Mouse (Mus musculus): ENCODE measurements around the gene Tal1. TPM values are rescaled to one million over a fixed set of nuclear protein-coding genes. Genes with fewer than 3 reads are reported as not detected.

Tal1 gene
- total and polyA plus RNA-seq, 2 experiments, result 0.37 to 0.44 TPM

DNA sequence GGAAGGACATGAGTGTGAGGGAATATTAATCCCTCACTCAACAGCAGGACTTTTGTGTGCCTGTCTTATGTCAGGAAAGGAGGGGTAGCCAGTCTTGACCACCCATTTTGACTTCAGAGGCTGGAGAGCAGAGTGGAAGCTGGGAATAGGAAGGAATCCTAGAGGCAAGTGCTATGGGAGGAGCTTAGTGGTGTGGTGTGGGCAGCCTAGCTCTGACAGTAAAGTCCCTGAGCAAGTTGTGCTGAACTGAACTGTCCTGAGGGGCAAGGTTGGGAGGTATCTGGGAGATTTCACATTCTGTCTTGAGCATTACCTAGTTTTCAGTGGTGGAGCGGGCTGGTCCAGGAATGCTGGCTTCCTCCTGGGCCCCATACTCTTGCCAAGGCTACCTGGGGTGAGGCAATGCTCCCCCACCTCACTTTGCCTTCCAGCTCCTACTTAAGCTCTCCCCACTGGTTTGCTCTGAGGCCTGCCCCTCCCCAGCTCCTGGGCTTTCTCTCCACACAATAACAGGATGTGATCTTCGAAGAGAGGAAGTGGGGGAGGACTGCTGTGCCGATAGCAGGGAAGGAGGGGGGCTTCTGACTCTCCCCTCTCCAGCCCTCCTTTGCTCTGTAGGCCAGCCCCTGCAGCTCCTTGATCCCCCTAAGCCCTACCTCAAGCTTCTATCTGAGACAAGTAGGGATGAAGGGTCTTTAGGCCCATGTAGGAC lies 19.1 kb downstream of the Tal1 start:
- TF ChIP-seq POLR2A (IDR thresholded peaks at IDR 0.05; ENCODE audit: extremely low read depth, insufficient read depth, low read length) (no peak), CTCF (IDR thresholded peaks at IDR 0.05; ENCODE audit: low read depth, low read length) (no peak)
- H3K27me3 ChIP-seq (ENCODE audit: control insufficient read depth, insufficient read depth, low read length), result no peaks in the 10 kb centered on the region
- H3K4me3 ChIP-seq (ENCODE audit: insufficient read depth, low read depth, low read length), result no peak overlapping the region
- H3K36me3 ChIP-seq (ENCODE audit: control insufficient read depth, insufficient read depth, low read length), result no peaks in the 10 kb centered on the region
- peaks cover 3% of the 10 kb centered on the region; the same call in 1 of the 2 replicates for H3K4me1 ChIP-seq (ENCODE audit: control insufficient read depth, insufficient read depth, low read length)
- no peak overlapping the region for H3K9ac ChIP-seq (ENCODE audit: low read depth, low read length)
- peak overlapping the region; percentile 65 for H3K27ac ChIP-seq (replicated peaks; ENCODE audit: insufficient read depth, low read depth, low read length)
- 55% methylated on average over 3 of the region's 3 CpGs for WGBS
- H3K79me2 ChIP-seq (ENCODE audit: control insufficient read depth, insufficient read depth, low read length), result no peaks in the 10 kb centered on the region
- DNase-seq (ENCODE audit: extremely low read depth, low read depth, low spot score), result no peak

DNA sequence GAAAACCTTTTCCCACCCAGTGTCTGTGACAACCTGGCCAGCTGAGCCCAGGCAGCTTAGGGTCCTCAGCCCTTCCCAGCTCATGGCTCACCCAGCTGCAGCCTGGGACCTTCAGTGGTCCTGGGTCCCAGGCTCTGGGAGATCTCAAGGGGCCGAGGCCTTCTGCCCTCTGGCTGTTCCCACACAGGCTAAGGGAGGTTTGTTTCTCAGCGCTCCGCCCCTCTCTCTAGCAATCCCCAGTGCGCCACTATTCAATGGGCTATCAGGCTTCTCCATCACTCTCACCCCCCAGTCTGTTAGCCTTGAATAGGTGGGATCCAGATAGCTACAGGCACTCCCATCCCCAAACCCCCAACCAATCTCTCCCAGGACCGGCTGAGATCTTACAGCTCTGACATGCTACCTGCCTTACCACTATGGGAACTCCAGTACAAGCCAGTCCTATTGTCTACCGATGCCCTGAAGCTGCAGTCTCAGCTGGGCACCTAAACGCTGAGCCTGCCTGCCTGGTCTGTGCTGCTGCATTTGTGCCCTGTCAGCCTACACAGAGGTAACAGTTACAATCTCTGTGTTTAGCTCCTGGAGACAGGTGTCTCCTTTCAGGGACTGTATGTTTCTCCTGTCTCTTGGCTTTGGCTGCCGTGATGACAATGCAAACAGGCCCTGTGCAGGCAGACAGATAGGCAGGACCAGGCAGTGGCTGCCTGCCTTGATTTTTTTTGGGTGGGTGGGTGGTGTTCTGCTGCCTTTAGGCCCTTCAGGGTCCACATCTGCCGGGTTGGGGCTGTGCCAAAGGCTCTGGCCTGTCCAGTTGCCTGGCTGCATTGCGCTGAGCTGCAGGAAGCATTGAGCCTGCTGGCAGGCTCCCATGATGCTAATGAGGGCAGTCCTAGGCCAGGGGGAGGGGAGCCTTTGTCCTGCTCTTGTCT lies 22.9 kb downstream of the Tal1 start:
- no peak for TF ChIP-seq CTCF (IDR thresholded peaks at IDR 0.05; ENCODE audit: low read depth, low read length)
- TF ChIP-seq POLR2A (IDR thresholded peaks at IDR 0.05; ENCODE audit: extremely low read depth, insufficient read depth, low read length), result no peak
- H3K79me2 ChIP-seq (ENCODE audit: control insufficient read depth, insufficient read depth, low read length), result no peaks in the 10 kb centered on the region
- no peaks in the 10 kb centered on the region for H3K27me3 ChIP-seq (ENCODE audit: control insufficient read depth, insufficient read depth, low read length)
- 0 out of 2 replicates have a peak, but pooled peaks cover 3% of the 10 kb centered on the region for H3K4me1 ChIP-seq (ENCODE audit: control insufficient read depth, insufficient read depth, low read length)
- WGBS, result 59% methylated on average over 10 of the region's 10 CpGs
- no peak overlapping the region for H3K27ac ChIP-seq (replicated peaks; ENCODE audit: insufficient read depth, low read depth, low read length)
- no peaks in the 10 kb centered on the region for H3K36me3 ChIP-seq (ENCODE audit: control insufficient read depth, insufficient read depth, low read length)
- no peak for DNase-seq (ENCODE audit: extremely low read depth, low read depth, low spot score)
- H3K4me3 ChIP-seq (ENCODE audit: insufficient read depth, low read depth, low read length), result no peak overlapping the region
- H3K9ac ChIP-seq (ENCODE audit: low read depth, low read length), result no peak overlapping the region

DNA sequence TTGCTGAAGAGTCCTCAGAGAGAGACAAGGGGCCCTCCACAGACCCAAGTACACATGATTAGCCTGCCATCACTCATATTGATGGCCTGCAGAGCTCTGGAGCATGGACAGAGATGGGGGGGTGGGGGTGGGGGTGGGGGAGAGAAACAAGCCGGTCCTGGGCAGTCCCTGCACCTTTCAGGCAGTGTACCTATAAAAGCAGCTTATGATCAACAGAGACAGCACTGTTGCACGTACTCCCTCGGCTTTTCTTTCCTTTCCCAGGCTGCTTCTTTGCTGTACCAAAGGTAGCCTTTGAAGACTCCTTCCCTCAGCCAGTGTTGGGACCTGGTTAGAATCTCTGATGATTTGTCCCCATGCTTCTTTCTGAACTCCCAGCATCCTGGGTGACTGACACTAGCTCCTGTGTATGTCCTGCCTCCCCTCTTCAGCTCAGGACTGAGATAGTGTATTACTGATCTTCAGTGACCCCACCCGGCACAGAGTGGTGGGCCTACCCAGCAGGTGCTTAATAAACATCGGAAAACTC lies 23.7 kb downstream of the Tal1 start:
- Histone ChIP-seq H3K36me3 (ENCODE audit: control insufficient read depth, insufficient read depth, low read length) (no peaks in the 10 kb centered on the region), H3K4me1 (ENCODE audit: control insufficient read depth, insufficient read depth, low read length) (no peaks in the 10 kb centered on the region), H3K27ac (replicated peaks; ENCODE audit: insufficient read depth, low read depth, low read length) (no peak overlapping the region), H3K4me3 (ENCODE audit: insufficient read depth, low read depth, low read length) (no peak overlapping the region), H3K27me3 (ENCODE audit: control insufficient read depth, insufficient read depth, low read length) (no peaks in the 10 kb centered on the region), H3K79me2 (ENCODE audit: control insufficient read depth, insufficient read depth, low read length) (no peaks in the 10 kb centered on the region), H3K9ac (ENCODE audit: low read depth, low read length) (no peak overlapping the region)
- WGBS, result 48% methylated on average over 5 of the region's 5 CpGs
- TF ChIP-seq CTCF (IDR thresholded peaks at IDR 0.05; ENCODE audit: low read depth, low read length) (no peak), POLR2A (IDR thresholded peaks at IDR 0.05; ENCODE audit: extremely low read depth, insufficient read depth, low read length) (no peak)
- no peak for DNase-seq (ENCODE audit: extremely low read depth, low read depth, low spot score)

DNA sequence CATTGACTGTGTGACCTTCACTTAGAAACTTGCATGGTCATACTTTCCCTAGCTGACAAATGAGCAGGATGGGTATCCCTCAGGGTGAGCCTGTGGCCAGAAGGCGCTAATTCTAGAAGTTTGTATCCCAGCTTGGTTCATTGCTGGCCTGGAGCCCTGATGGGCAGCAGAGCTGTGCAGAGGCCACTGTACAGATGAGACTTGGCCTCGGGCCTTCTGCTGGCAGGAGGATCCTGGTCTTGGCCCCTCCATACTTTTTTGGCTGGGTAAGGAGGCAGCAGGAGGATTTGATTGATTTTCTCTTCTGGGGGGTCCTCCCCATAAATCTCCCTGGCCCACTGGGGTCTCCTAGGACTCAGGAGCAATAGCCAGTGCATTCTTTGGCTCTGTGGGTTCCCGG lies 26.8 kb downstream of the Tal1 start:
- no peak overlapping the region for H3K27ac ChIP-seq (replicated peaks; ENCODE audit: insufficient read depth, low read depth, low read length)
- 83% methylated on average over 3 of the region's 3 CpGs for WGBS
- H3K9ac ChIP-seq (ENCODE audit: low read depth, low read length), result no peak overlapping the region
- TF ChIP-seq POLR2A (IDR thresholded peaks at IDR 0.05; ENCODE audit: extremely low read depth, insufficient read depth, low read length) (no peak), CTCF (IDR thresholded peaks at IDR 0.05; ENCODE audit: low read depth, low read length) (no peak)
- no peak for DNase-seq (ENCODE audit: extremely low read depth, low read depth, low spot score)
- H3K79me2 ChIP-seq (ENCODE audit: control insufficient read depth, insufficient read depth, low read length), result no peaks in the 10 kb centered on the region
- no peak overlapping the region for H3K4me3 ChIP-seq (ENCODE audit: insufficient read depth, low read depth, low read length)
- H3K27me3 ChIP-seq (ENCODE audit: control insufficient read depth, insufficient read depth, low read length), result no peaks in the 10 kb centered on the region
- H3K36me3 ChIP-seq (ENCODE audit: control insufficient read depth, insufficient read depth, low read length), result no peaks in the 10 kb centered on the region
- H3K4me1 ChIP-seq (ENCODE audit: control insufficient read depth, insufficient read depth, low read length), result no peaks in the 10 kb centered on the region

DNA sequence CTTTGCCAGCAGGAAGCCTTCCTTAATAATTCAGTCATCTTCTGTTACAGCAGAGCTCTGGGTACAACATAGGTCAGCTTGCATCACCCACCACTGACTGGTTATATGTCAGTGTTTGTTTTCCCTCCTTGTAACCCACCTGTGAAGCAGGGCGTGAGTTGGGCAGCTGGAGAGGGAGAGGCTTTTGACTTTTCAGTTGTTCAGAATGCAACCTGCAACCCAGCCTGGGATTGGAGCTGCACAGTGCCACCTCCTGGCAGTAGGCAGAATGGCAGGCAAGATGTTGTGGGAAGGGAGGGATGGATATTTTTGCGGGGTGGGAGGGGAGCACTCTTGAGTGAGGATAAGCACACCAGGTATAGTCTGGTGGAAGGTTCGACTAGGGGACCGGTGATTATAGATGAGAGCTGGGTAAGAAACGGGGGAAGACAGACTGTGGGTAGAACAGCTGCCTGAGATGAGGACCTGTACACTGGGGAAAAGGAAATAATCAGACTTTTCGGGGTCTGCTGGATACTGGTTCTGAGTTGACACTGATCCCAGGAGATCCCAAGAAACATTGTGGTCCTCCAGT lies 29.4 kb downstream of the Tal1 start:
- Histone ChIP-seq H3K27ac (replicated peaks; ENCODE audit: insufficient read depth, low read depth, low read length) (no peak overlapping the region), H3K4me3 (ENCODE audit: insufficient read depth, low read depth, low read length) (no peak overlapping the region), H3K9ac (ENCODE audit: low read depth, low read length) (no peak overlapping the region), H3K27me3 (ENCODE audit: control insufficient read depth, insufficient read depth, low read length) (no peaks in the 10 kb centered on the region), H3K4me1 (ENCODE audit: control insufficient read depth, insufficient read depth, low read length) (no peaks in the 10 kb centered on the region; the same call in 1 of the 2 replicates), H3K79me2 (ENCODE audit: control insufficient read depth, insufficient read depth, low read length) (no peaks in the 10 kb centered on the region), H3K36me3 (ENCODE audit: control insufficient read depth, insufficient read depth, low read length) (no peaks in the 10 kb centered on the region)
- DNase-seq (ENCODE audit: extremely low read depth, low read depth, low spot score), result peak; percentile 13
- WGBS, result 23% methylated on average over 6 of the region's 6 CpGs
- TF ChIP-seq CTCF (IDR thresholded peaks at IDR 0.05; ENCODE audit: low read depth, low read length) (peak; percentile 98), POLR2A (IDR thresholded peaks at IDR 0.05; ENCODE audit: extremely low read depth, insufficient read depth, low read length) (no peak)

Measured in liver, adult 2 months (tissue).